Mouse (Mus musculus) lung, adult 2 months (tissue): ENCODE measurements around the gene Sstr3.

Experiments
- CTCF ChIP-seq: fragments of 200-500 bp; IDR thresholded peaks from 2 replicates; pipeline ENCODE4 v1.5.1; 2011; ENCODE audit warnings: mild to moderate bottlenecking, low read length, control low read depth; ENCODE audit not compliant: insufficient read depth
- POLR2A ChIP-seq: fragments of 200-500 bp; IDR thresholded peaks from 2 replicates; pipeline ENCODE4 v1.6.1; 2011; ENCODE audit warnings: low read depth, mild to moderate bottlenecking, control low read depth, low read length, borderline replicate concordance; ENCODE audit errors: extremely low read depth

DNA sequence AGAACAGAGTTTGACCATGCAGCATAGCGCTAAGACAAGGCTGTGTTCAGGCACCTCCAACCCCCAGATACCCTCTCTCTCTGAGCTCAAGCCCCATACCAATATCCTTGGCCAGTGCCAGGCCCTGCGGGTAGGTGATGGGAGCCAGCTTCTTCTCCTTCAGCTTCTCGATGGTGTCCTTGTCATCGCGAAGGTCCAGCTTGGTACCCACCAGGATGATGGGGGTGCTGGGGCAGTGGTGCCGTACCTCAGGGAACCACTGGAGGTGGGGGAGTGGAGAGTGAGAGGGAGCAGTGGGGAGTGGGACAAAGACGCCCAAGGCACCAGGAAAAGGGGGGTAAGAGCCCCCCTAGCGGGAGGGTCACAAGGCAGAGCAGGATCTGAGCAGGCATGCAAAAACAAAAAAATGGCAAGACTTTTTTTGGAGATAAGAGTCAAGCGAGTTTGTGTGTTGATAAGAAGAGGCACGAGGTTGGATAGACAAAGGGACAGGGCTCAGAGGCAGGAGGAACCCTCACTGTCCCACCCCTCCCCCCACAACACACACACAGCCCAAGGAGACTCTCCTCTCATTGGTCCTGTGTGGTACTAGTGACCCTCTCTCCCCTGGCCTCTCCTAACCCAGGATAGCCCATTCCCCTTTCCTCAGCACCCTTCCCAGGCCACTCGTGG, 20.4 kb upstream of the Sstr3 start:
- TF ChIP-seq CTCF (no peak), POLR2A (no peak)
